14 mouse cellular contexts compared by ENCODE assay signal in genomic region chr17:84969916-84970315, GRCm38 (mm10). TPM values are rescaled to one million over a fixed set of nuclear protein-coding genes. Genes with fewer than 3 reads are reported as not detected.
"Had no signal": no experiment of that assay in that cellular context is flagged by ENCODE, and none has a peak within 500 bp of the region (broad histone marks: within the 10 kb centered on the region; RNA-seq: fewer than 3 reads in every experiment).

No protein-coding gene starts in this region.

- H3K9me3 ChIP-seq: limb, embryonic 10.5 days; limb, embryonic 13.5 days had no signal

- H3K27ac ChIP-seq: kidney, postnatal 0 days; layer of hippocampus, adult 2 months; limb, embryonic 10.5 days; limb, embryonic 13.5 days; liver, embryonic 14.5 days; macrophage had no signal

- H3K4me1 ChIP-seq: limb, embryonic 10.5 days had no signal

- H3K4me3 ChIP-seq: layer of hippocampus, adult 2 months; limb, embryonic 10.5 days; limb, embryonic 13.5 days had no signal

- H3K27me3 ChIP-seq: limb, embryonic 13.5 days had no signal

- DNase-seq: kidney, adult 2 months; kidney, postnatal 25 days; layer of hippocampus, adult 9-11 months; liver, postnatal 0 days; lung, embryonic 14.5 days; midbrain, embryonic 14.5 days; thymus, adult 18-20 months; thymus, postnatal 36 days had no signal

RNA-seq across cellular contexts. Expression of gene Slc3a1, which starts 58.3 kb away (rescaled TPM):
- polyA plus RNA-seq: macrophage had no signal
